Mouse (Mus musculus) heart, embryonic 13.5 days (tissue): ENCODE results near the gene Tsc1. TPM values are rescaled to one million over a fixed set of nuclear protein-coding genes. Genes with fewer than 3 reads are reported as not detected.
A peak's percentile ranks its signal among the peaks of the same experiment; 100 is the strongest.

ENCODE experiments used
- ATAC-seq: fragments of 200-750 bp; cut with Nextera tagmentation; 2 replicates; pipeline ENCODE4 v1.8.0; 2017; ENCODE audit warnings: moderate TSS enrichment; ENCODE audit not compliant: insufficient number of reproducible peaks, low FRiP score, low TSS enrichment; ENCODE audit errors: extremely low read depth
- H3K27ac ChIP-seq: fragments of 300-500 bp; sonication (generic); replicated peaks from 2 replicates; pipeline ENCODE4 v1.5.1; 2015; ENCODE audit warnings: moderate library complexity, mild to moderate bottlenecking, inconsistent platforms
- H3K27me3 ChIP-seq: fragments of 300-500 bp; sonication (generic); replicated peaks from 2 replicates; pipeline ENCODE4 v1.6.1; 2015; ENCODE audit warnings: mild to moderate bottlenecking, inconsistent platforms
- H3K36me3 ChIP-seq: fragments of 300-500 bp; sonication (generic); 2 replicates; pipeline ENCODE4 v1.6.1; 2015; ENCODE audit warnings: mild to moderate bottlenecking, inconsistent platforms
- H3K4me1 ChIP-seq: fragments of 300-500 bp; sonication (generic); 2 replicates; pipeline ENCODE4 v1.6.1; 2015; ENCODE audit warnings: inconsistent platforms
- H3K4me2 ChIP-seq: fragments of 300-500 bp; sonication (generic); 2 replicates; pipeline ENCODE4 v1.6.1; 2015; ENCODE audit warnings: inconsistent platforms, mild to moderate bottlenecking, moderate library complexity
- H3K4me3 ChIP-seq: fragments of 300-500 bp; sonication (generic); 2 replicates; pipeline ENCODE4 v1.5.1; 2015; ENCODE audit warnings: moderate library complexity, mild to moderate bottlenecking, inconsistent platforms
- H3K9ac ChIP-seq: fragments of 300-500 bp; sonication (generic); 2 replicates; pipeline ENCODE4 v1.6.1; 2015; ENCODE audit warnings: inconsistent platforms, mild to moderate bottlenecking, moderate library complexity
- H3K9me3 ChIP-seq: fragments of 300-500 bp; sonication (generic); 2 replicates; pipeline ENCODE4 v1.6.1; 2016; ENCODE audit warnings: inconsistent platforms
- WGBS: fragments of 180-500 bp; shearing (Covaris S2); methylation state at CpG from one replicate; pipeline ENCODE4 v1.1.7; 2015; ENCODE audit warnings: mixed read lengths; 5-methylcytosine and 5-hydroxymethylcytosine counted together
- polyA plus RNA-seq: library from polyadenylated mRNA; unstranded; fragments of >200 nt; fragmentation: Nextera tagmentation; extraction: Ambion mirVana; gene quantifications from 2 replicates; pipeline ENCODE4 v1.2.1, GENCODE M21; 2015

The Tsc1 gene
- polyA plus RNA-seq, 1 experiment from 2014 or later, result 16.2 TPM

- Histone ChIP-seq H3K9me3 (no peaks in the 10 kb centered on the region), H3K4me3 (peak overlapping the region; percentile 14; the same call in 1 of the 2 replicates), H3K36me3 (no peaks in the 10 kb centered on the region), H3K4me1 (peaks cover 22% of the 10 kb centered on the region), H3K9ac (peak overlapping the region; percentile 17; the same call in 1 of the 2 replicates), H3K27ac (peak overlapping the region; percentile 69), H3K4me2 (peak overlapping the region; percentile 51), H3K27me3 (peaks cover 36% of the 10 kb centered on the region)
- 20% methylated on average over 9 of the region's 9 CpGs for WGBS
- ATAC-seq, result peak; percentile 45; the same call in 1 of the 2 replicates
Measured at GRCm38 (mm10) chr2:28616874-28617273, 24.2 kb upstream of the Tsc1 start.

- Histone ChIP-seq H3K4me1 (peaks cover 27% of the 10 kb centered on the region), H3K4me2 (peak overlapping the region; percentile 51), H3K36me3 (no peaks in the 10 kb centered on the region), H3K27me3 (peaks cover 45% of the 10 kb centered on the region), H3K27ac (peak overlapping the region; percentile 69), H3K9ac (peak overlapping the region; percentile 17; the same call in 1 of the 2 replicates), H3K4me3 (no peak overlapping the region), H3K9me3 (no peaks in the 10 kb centered on the region)
- ATAC-seq, result peak; percentile 61
- WGBS, result 69% methylated on average over 8 of the region's 8 CpGs
Measured at GRCm38 (mm10) chr2:28617498-28618486, 23.2 kb upstream of the Tsc1 start.

- no peak for ATAC-seq
- Histone ChIP-seq H3K9ac (0 out of 2 replicates have a peak overlapping the region, but pooled peaks have one; percentile 38), H3K4me2 (peak overlapping the region; percentile 51), H3K4me1 (peaks cover 27% of the 10 kb centered on the region), H3K27me3 (peaks cover 50% of the 10 kb centered on the region), H3K27ac (no peak overlapping the region), H3K9me3 (no peaks in the 10 kb centered on the region), H3K4me3 (peak overlapping the region; percentile 36; the same call in 1 of the 2 replicates), H3K36me3 (no peaks in the 10 kb centered on the region)
- WGBS, result 73% methylated on average over 6 of the region's 6 CpGs
Measured at GRCm38 (mm10) chr2:28618777-28619336, 22.2 kb upstream of the Tsc1 start.

- peak overlapping the region; percentile 36; the same call in 1 of the 2 replicates for H3K4me3 ChIP-seq
- H3K9ac ChIP-seq, result no peak overlapping the region
- H3K9me3 ChIP-seq, result no peaks in the 10 kb centered on the region
Measured at GRCm38 (mm10) chr2:28619369-28619768, 21.7 kb upstream of the Tsc1 start.

GRCm38 (mm10) chr2:28620522-28620921 is 20.5 kb upstream of the Tsc1 start:
- Histone ChIP-seq H3K4me1 (peaks cover 27% of the 10 kb centered on the region), H3K36me3 (no peaks in the 10 kb centered on the region), H3K27me3 (peaks cover 54% of the 10 kb centered on the region), H3K9ac (no peak overlapping the region), H3K4me3 (peak overlapping the region; percentile 36), H3K27ac (no peak overlapping the region), H3K4me2 (peak overlapping the region; percentile 51), H3K9me3 (no peaks in the 10 kb centered on the region)
- WGBS, result 56% methylated on average over 10 of the region's 10 CpGs
- no peak for ATAC-seq

More at GRCm38 (mm10) chr2:28619369-28619768, 21.7 kb upstream of the Tsc1 start:
- peak overlapping the region; percentile 51 for H3K4me2 ChIP-seq
- no peak overlapping the region for H3K27ac ChIP-seq
- peaks cover 50% of the 10 kb centered on the region for H3K27me3 ChIP-seq
- ATAC-seq, result no peak
- 78% methylated on average over 6 of the region's 6 CpGs for WGBS
- peaks cover 27% of the 10 kb centered on the region for H3K4me1 ChIP-seq
- no peaks in the 10 kb centered on the region for H3K36me3 ChIP-seq

GRCm38 (mm10) chr2:28621111-28621510 is 19.9 kb upstream of the Tsc1 start:
- WGBS, result 25% methylated on average over 2 of the region's 2 CpGs
- Histone ChIP-seq H3K27me3 (peaks cover 59% of the 10 kb centered on the region), H3K36me3 (no peaks in the 10 kb centered on the region), H3K4me2 (peak overlapping the region; percentile 51), H3K9me3 (no peaks in the 10 kb centered on the region), H3K4me3 (peak overlapping the region; percentile 36), H3K27ac (no peak overlapping the region), H3K4me1 (peaks cover 27% of the 10 kb centered on the region), H3K9ac (peak overlapping the region; percentile 61; the same call in 1 of the 2 replicates)
- ATAC-seq, result no peak

- Histone ChIP-seq H3K4me3 (peak within 1 kb of the TSS; percentile 36), H3K9ac (peak within 1 kb of the TSS; percentile 61; the same call in 1 of the 2 replicates), H3K36me3 (no peaks in the 10 kb centered on the region), H3K27ac (no peak within 1 kb of the TSS), H3K4me1 (peaks cover 21% of the 10 kb centered on the region), H3K9me3 (no peaks in the 10 kb centered on the region), H3K27me3 (peaks cover 60% of the 10 kb centered on the region), H3K4me2 (peak within 1 kb of the TSS; percentile 51)
- 5% methylated on average over 16 of the region's 16 CpGs for WGBS
- ATAC-seq, result peak; percentile 38; the same call in 1 of the 2 replicates
Measured at GRCm38 (mm10) chr2:28621664-28622171, 19.3 kb upstream of the Tsc1 start, which contains the start of gene Gfi1b. Gene Gfi1b (minus strand): TSS chr2:28621982.

GRCm38 (mm10) chr2:28622521-28623124 is 18.4 kb upstream of the Tsc1 start:
- Histone ChIP-seq H3K9me3 (no peaks in the 10 kb centered on the region), H3K9ac (no peak overlapping the region), H3K4me3 (no peak overlapping the region), H3K27ac (no peak overlapping the region), H3K36me3 (no peaks in the 10 kb centered on the region), H3K27me3 (peaks cover 60% of the 10 kb centered on the region), H3K4me2 (peak overlapping the region; percentile 51; the same call in 1 of the 2 replicates), H3K4me1 (peaks cover 12% of the 10 kb centered on the region)
- ATAC-seq, result no peak
- WGBS, result 19% methylated on average over 10 of the region's 10 CpGs

- H3K27ac ChIP-seq, result no peak overlapping the region
- H3K4me1 ChIP-seq, result peaks cover 10% of the 10 kb centered on the region
- H3K9me3 ChIP-seq, result no peaks in the 10 kb centered on the region
- no peak overlapping the region for H3K4me2 ChIP-seq
- H3K4me3 ChIP-seq, result no peak overlapping the region
- ATAC-seq, result no peak
- H3K9ac ChIP-seq, result no peak overlapping the region
- H3K36me3 ChIP-seq, result no peaks in the 10 kb centered on the region
- WGBS, result 82% methylated on average over 3 of the region's 3 CpGs
- peaks cover 57% of the 10 kb centered on the region for H3K27me3 ChIP-seq
Measured at GRCm38 (mm10) chr2:28624870-28625269, 16.2 kb upstream of the Tsc1 start.

- ATAC-seq, result no peak
- Histone ChIP-seq H3K4me2 (no peak overlapping the region), H3K27ac (no peak overlapping the region), H3K36me3 (no peaks in the 10 kb centered on the region), H3K9ac (no peak overlapping the region), H3K9me3 (no peaks in the 10 kb centered on the region), H3K4me3 (no peak overlapping the region), H3K27me3 (peaks cover 50% of the 10 kb centered on the region), H3K4me1 (peaks cover 10% of the 10 kb centered on the region)
- WGBS, result 76% methylated on average over 3 of the region's 3 CpGs
Measured at GRCm38 (mm10) chr2:28626038-28626437, 15.0 kb upstream of the Tsc1 start.

GRCm38 (mm10) chr2:28628053-28628452 is 13.0 kb upstream of the Tsc1 start:
- H3K9ac ChIP-seq, result no peak overlapping the region
- 54% methylated on average over 2 of the region's 2 CpGs for WGBS
- no peak overlapping the region for H3K4me2 ChIP-seq
- H3K27me3 ChIP-seq, result peaks cover 30% of the 10 kb centered on the region
- H3K4me1 ChIP-seq, result no peaks in the 10 kb centered on the region
- no peak for ATAC-seq
- H3K36me3 ChIP-seq, result no peaks in the 10 kb centered on the region
- no peaks in the 10 kb centered on the region for H3K9me3 ChIP-seq
- no peak overlapping the region for H3K27ac ChIP-seq
- H3K4me3 ChIP-seq, result no peak overlapping the region
